Mouse (Mus musculus) cerebellum, adult 11-12 months (tissue): ENCODE data around the gene Xrcc3.

ENCODE experiments used
- DNase-seq: peaks from one replicate; pipeline ENCODE4 v3.0.0; 2022

Gene Xrcc3

GRCm38 (mm10) chr12:111814769-111815762, 1.4 kb upstream of the Xrcc3 start:
- peak; percentile 53 for DNase-seq

GRCm38 (mm10) chr12:111813111-111813765, 435 bp downstream of the Xrcc3 start:
- DNase-seq, result peak; percentile 66

- DNase-seq, result peak; percentile 58
These were observed 1.1 kb downstream of the Xrcc3 start for GRCm38 (mm10) chr12:111812611-111813010.

GRCm38 (mm10) chr12:111812075-111812474, 1.6 kb downstream of the Xrcc3 start:
- peak; percentile 54 for DNase-seq

- DNase-seq, result peak; percentile 83
These were observed 3.9 kb downstream of the Xrcc3 start for GRCm38 (mm10) chr12:111809762-111810161.

- DNase-seq, result no peak
These were observed 4.9 kb downstream of the Xrcc3 start for GRCm38 (mm10) chr12:111808775-111809174.

- DNase-seq, result no peak
These were observed 10.1 kb downstream of the Xrcc3 start for GRCm38 (mm10) chr12:111803538-111803937.

- no peak for DNase-seq
These were observed 13.1 kb downstream of the Xrcc3 start for GRCm38 (mm10) chr12:111800459-111801183.

GRCm38 (mm10) chr12:111798493-111798892, 15.2 kb downstream of the Xrcc3 start:
- no peak for DNase-seq

- DNase-seq, result no peak
These were observed 16.4 kb downstream of the Xrcc3 start for GRCm38 (mm10) chr12:111797251-111797650.

GRCm38 (mm10) chr12:111795180-111795895, 18.3 kb downstream of the Xrcc3 start:
- DNase-seq, result peak; percentile 73

- no peak for DNase-seq
These were observed 19.0 kb downstream of the Xrcc3 start for GRCm38 (mm10) chr12:111794526-111795179.

GRCm38 (mm10) chr12:111794102-111794501, 19.6 kb downstream of the Xrcc3 start:
- peak; percentile 54 for DNase-seq

GRCm38 (mm10) chr12:111791474-111792104, 22.1 kb downstream of the Xrcc3 start:
- DNase-seq, result no peak

- no peak for DNase-seq
These were observed 23.0 kb downstream of the Xrcc3 start for GRCm38 (mm10) chr12:111790631-111791030.

- no peak for DNase-seq
These were observed 23.6 kb downstream of the Xrcc3 start for GRCm38 (mm10) chr12:111790090-111790489.

- no peak for DNase-seq
These were observed 26.7 kb downstream of the Xrcc3 start for GRCm38 (mm10) chr12:111787015-111787414.

GRCm38 (mm10) chr12:111785174-111785573, 28.5 kb downstream of the Xrcc3 start:
- no peak for DNase-seq

- no peak for DNase-seq
These were observed 34.1 kb downstream of the Xrcc3 start for GRCm38 (mm10) chr12:111779544-111779943.

- no peak for DNase-seq
These were observed 35.8 kb downstream of the Xrcc3 start for GRCm38 (mm10) chr12:111777919-111778318.

GRCm38 (mm10) chr12:111774845-111775244, 38.8 kb downstream of the Xrcc3 start:
- DNase-seq, result no peak
